Mouse (Mus musculus) heart, adult 2 months (tissue): ENCODE results near the gene Fam81a. TPM values are rescaled to one million over a fixed set of nuclear protein-coding genes. Genes with fewer than 3 reads are reported as not detected.

Experiments used
- DNase-seq, 2 experiments: peaks; one replicate each; pipeline ENCODE4 v3.0.0; 2021
- H3K27ac ChIP-seq: fragments of 200-600 bp; 2 replicates; pipeline ENCODE4 v1.8.1; 2022
- H3K27me3 ChIP-seq: fragments of 200-500 bp; 2 replicates; pipeline ENCODE4 v1.6.1; 2012; ENCODE audit warnings: mild to moderate bottlenecking, low read length, inconsistent platforms, mixed read lengths; ENCODE audit not compliant: control insufficient read depth, insufficient read depth
- H3K36me3 ChIP-seq: fragments of 200-500 bp; 2 replicates; pipeline ENCODE4 v1.6.1; 2012; ENCODE audit warnings: low read length, inconsistent platforms; ENCODE audit not compliant: control insufficient read depth, insufficient read depth
- H3K4me1 ChIP-seq: fragments of 200-500 bp; 2 replicates; pipeline ENCODE4 v1.6.1; 2011; ENCODE audit warnings: low read length; ENCODE audit not compliant: control insufficient read depth, insufficient read depth
- H3K4me3 ChIP-seq: fragments of 200-600 bp; 2 replicates; pipeline ENCODE4 v1.8.1; 2022
- H3K79me2 ChIP-seq: fragments of 200-500 bp; replicated peaks from 2 replicates; pipeline ENCODE4 v1.6.1; 2012; ENCODE audit warnings: mild to moderate bottlenecking, inconsistent platforms, low read length, moderate library complexity, mixed read lengths; ENCODE audit not compliant: control insufficient read depth, insufficient read depth
- H3K9ac ChIP-seq: fragments of 200-500 bp; 2 replicates; pipeline ENCODE4 v1.6.1; 2012; ENCODE audit warnings: low read depth, mild to moderate bottlenecking, control low read depth, inconsistent platforms, low read length, mixed read lengths
- CTCF ChIP-seq: fragments of 200-600 bp; IDR thresholded peaks from 2 replicates; pipeline ENCODE4 v1.8.1; 2022; ENCODE audit warnings: antibody characterized with exemption, mild to moderate bottlenecking, moderate library complexity
- EP300 ChIP-seq: fragments of 200-500 bp; IDR thresholded peaks from 2 replicates; pipeline ENCODE4 v1.6.1; 2011; ENCODE audit warnings: low read depth, low read length, control low read depth; ENCODE audit not compliant: insufficient read depth
- POLR2A ChIP-seq: fragments of 200-500 bp; IDR thresholded peaks from 2 replicates; pipeline ENCODE4 v1.6.1; 2011; ENCODE audit warnings: mild to moderate bottlenecking, low read depth, low read length, control low read depth; ENCODE audit not compliant: insufficient read depth
- WGBS: fragments of 180-500 bp; shearing (Covaris S2); methylation state at CpG from one replicate; pipeline ENCODE4 v1.1.7; 2018; 5-methylcytosine and 5-hydroxymethylcytosine counted together
- intact Hi-C: fragments of 180-260 bp; cut with DNase I; formaldehyde crosslinking; loops from one replicate; pipeline ENCODE4 v1.15.1; 2025
- long read RNA-seq: library from polyadenylated mRNA; stranded (forward); transcript quantifications from one replicate; pipeline ENCODE4 v2.0.0, GENCODE M21; 2021
- polyA plus RNA-seq: library from polyadenylated mRNA; depleted of rRNA; stranded (reverse); fragments of >200 nt; gene quantifications from 2 replicates; pipeline ENCODE4 v1.2.3, GENCODE M21; 2012; rRNA removed
- total RNA-seq, 2 experiments: library from RNA; stranded (reverse); gene quantifications; 2 replicates each; pipeline ENCODE4 v1.2.3; 2021

Gene Fam81a
- total RNA-seq (10 to 100 TPM; 30.7 to 32.6 TPM), polyA plus RNA-seq (7.0 and 9.0 TPM in 2 replicates)
- long read RNA-seq, transcript Fam81a-201 (9 exons, 3,703 nt), result major isoform, 16 of 28 reads
- long read RNA-seq, partial matches to known transcripts, result 0 of 28 reads
- long read RNA-seq, other reads (novel, unspliced or antisense), result 12 of 28 reads

GRCm38 (mm10) chr9:70142460-70142859 is at the start of gene Fam81a:
Gene Fam81a (minus strand): TSS chr9:70142560.
- no peak within 1 kb of the TSS for H3K27ac ChIP-seq
- H3K27me3 ChIP-seq, result no peaks in the 10 kb centered on the region
- intact Hi-C loops, result no loop called here
- H3K9ac ChIP-seq, result peak within 1 kb of the TSS; percentile 12; the same call in 1 of the 2 replicates
- H3K4me3 ChIP-seq, result peak within 1 kb of the TSS; percentile 62
- no peak for DNase-seq
- TF ChIP-seq CTCF (no peak), EP300 (no peak), POLR2A (no peak)
- H3K79me2 ChIP-seq, result no peaks in the 10 kb centered on the region
- peaks cover 3% of the 10 kb centered on the region; the same call in 1 of the 2 replicates for H3K4me1 ChIP-seq
- WGBS, result 70% methylated on average over 7 of the region's 7 CpGs
- H3K36me3 ChIP-seq, result no peaks in the 10 kb centered on the region

- 70% methylated on average over 7 of the region's 7 CpGs for WGBS
- intact Hi-C loops, result no loop called here
Measured at GRCm38 (mm10) chr9:70182639-70183038, 40.3 kb upstream of the Fam81a start.

GRCm38 (mm10) chr9:70181719-70182118 is 39.4 kb upstream of the Fam81a start:
- Histone ChIP-seq H3K4me1 (no peaks in the 10 kb centered on the region), H3K4me3 (no peak overlapping the region), H3K27ac (no peak overlapping the region), H3K27me3 (no peaks in the 10 kb centered on the region), H3K36me3 (no peaks in the 10 kb centered on the region), H3K79me2 (no peaks in the 10 kb centered on the region), H3K9ac (no peak overlapping the region)
- intact Hi-C loops, result no loop called here
- TF ChIP-seq CTCF, result no peak
- no peak for TF ChIP-seq EP300
- TF ChIP-seq POLR2A, result no peak
- DNase-seq, result no peak
- WGBS, result 73% methylated on average over 12 of the region's 12 CpGs

More at GRCm38 (mm10) chr9:70182639-70183038, 40.3 kb upstream of the Fam81a start:
- Histone ChIP-seq H3K79me2 (no peaks in the 10 kb centered on the region), H3K4me3 (no peak overlapping the region), H3K4me1 (no peaks in the 10 kb centered on the region), H3K36me3 (no peaks in the 10 kb centered on the region), H3K9ac (no peak overlapping the region), H3K27ac (no peak overlapping the region), H3K27me3 (no peaks in the 10 kb centered on the region)
- DNase-seq, result no peak
- TF ChIP-seq POLR2A (no peak), CTCF (no peak), EP300 (no peak)

GRCm38 (mm10) chr9:70176291-70176690 is 33.9 kb upstream of the Fam81a start:
- intact Hi-C loops, result no loop called here
- H3K9ac ChIP-seq, result no peak overlapping the region
- TF ChIP-seq POLR2A, result no peak
- H3K27me3 ChIP-seq, result no peaks in the 10 kb centered on the region
- H3K36me3 ChIP-seq, result no peaks in the 10 kb centered on the region
- no peak overlapping the region for H3K27ac ChIP-seq
- no peak overlapping the region for H3K4me3 ChIP-seq
- 76% methylated on average over 3 of the region's 3 CpGs for WGBS
- H3K79me2 ChIP-seq, result no peaks in the 10 kb centered on the region
- no peaks in the 10 kb centered on the region for H3K4me1 ChIP-seq
- DNase-seq, result no peak

GRCm38 (mm10) chr9:70174896-70175295 is 32.5 kb upstream of the Fam81a start:
- Histone ChIP-seq H3K36me3 (no peaks in the 10 kb centered on the region), H3K9ac (no peak overlapping the region), H3K79me2 (no peaks in the 10 kb centered on the region), H3K4me3 (no peak overlapping the region), H3K4me1 (no peaks in the 10 kb centered on the region), H3K27ac (no peak overlapping the region), H3K27me3 (no peaks in the 10 kb centered on the region)
- intact Hi-C loops, result no loop called here
- WGBS, result 74% methylated on average over 6 of the region's 6 CpGs
- DNase-seq, result no peak
- TF ChIP-seq POLR2A (no peak), CTCF (no peak), EP300 (no peak)

GRCm38 (mm10) chr9:70174291-70174848 is 32.0 kb upstream of the Fam81a start:
- H3K4me3 ChIP-seq, result no peak overlapping the region
- no peaks in the 10 kb centered on the region for H3K4me1 ChIP-seq
- intact Hi-C loops, result no loop called here
- no peaks in the 10 kb centered on the region for H3K79me2 ChIP-seq
- no peak for TF ChIP-seq CTCF
- TF ChIP-seq EP300, result no peak
- TF ChIP-seq POLR2A, result no peak
- 73% methylated on average over 4 of the region's 4 CpGs for WGBS
- no peak overlapping the region for H3K9ac ChIP-seq
- no peak for DNase-seq
- no peaks in the 10 kb centered on the region for H3K36me3 ChIP-seq
- no peaks in the 10 kb centered on the region for H3K27me3 ChIP-seq
- no peak overlapping the region for H3K27ac ChIP-seq
